Mouse (Mus musculus) limb, embryonic 14.5 days (tissue): ENCODE results near the gene Krt26. TPM values are rescaled to one million over a fixed set of nuclear protein-coding genes. Genes with fewer than 3 reads are reported as not detected.
A peak's percentile ranks its signal among the peaks of the same experiment; 100 is the strongest.

Source experiments
- ATAC-seq: fragments of 200-750 bp; cut with Nextera tagmentation; 2 replicates; pipeline ENCODE4 v1.8.0; 2017; ENCODE audit warnings: low read depth, moderate number of reproducible peaks, moderate TSS enrichment; ENCODE audit not compliant: low FRiP score
- DNase-seq: peaks from one replicate; pipeline ENCODE4 v3.0.0-alpha.2; 2015; ENCODE audit warnings: low spot score
- H3K27ac ChIP-seq: fragments of 300-500 bp; sonication (generic); replicated peaks from 2 replicates; pipeline ENCODE4 v1.5.1; 2014; ENCODE audit warnings: low read depth, mild to moderate bottlenecking, low read length, moderate library complexity, mixed read lengths
- H3K27me3 ChIP-seq: fragments of 300-500 bp; sonication (generic); 2 replicates; pipeline ENCODE4 v1.6.1; 2014; ENCODE audit warnings: low read length, mixed read lengths; ENCODE audit not compliant: control insufficient read depth, insufficient read depth
- H3K36me3 ChIP-seq: fragments of 300-500 bp; sonication (generic); 2 replicates; pipeline ENCODE4 v1.6.1; 2014; ENCODE audit warnings: mild to moderate bottlenecking, low read length, moderate library complexity, mixed read lengths; ENCODE audit not compliant: control insufficient read depth, insufficient read depth
- H3K4me1 ChIP-seq: fragments of 300-500 bp; sonication (generic); 2 replicates; pipeline ENCODE4 v1.6.1; 2014; ENCODE audit warnings: antibody characterized with exemption, low read length, mixed read lengths; ENCODE audit not compliant: control insufficient read depth, insufficient read depth
- H3K4me2 ChIP-seq: fragments of 300-500 bp; sonication (generic); replicated peaks from 2 replicates; pipeline ENCODE4 v1.6.1; 2014; ENCODE audit warnings: low read depth, mild to moderate bottlenecking, low read length, moderate library complexity; ENCODE audit not compliant: severe bottlenecking
- H3K4me3 ChIP-seq: fragments of 300-500 bp; sonication (generic); replicated peaks from 2 replicates; pipeline ENCODE4 v1.5.1; 2014; ENCODE audit warnings: low read length
- H3K9ac ChIP-seq: fragments of 300-500 bp; sonication (generic); 2 replicates; pipeline ENCODE4 v1.6.1; 2014; ENCODE audit warnings: mild to moderate bottlenecking, low read depth, low read length, moderate library complexity; ENCODE audit not compliant: severe bottlenecking
- H3K9me3 ChIP-seq: fragments of 300-500 bp; sonication (generic); 2 replicates; pipeline ENCODE4 v1.6.1; 2016; ENCODE audit warnings: low read length; ENCODE audit not compliant: control insufficient read depth
- POLR2A ChIP-seq: fragments of 200-500 bp; IDR thresholded peaks from 2 replicates; pipeline ENCODE4 v1.8.0; 2012; ENCODE audit warnings: inconsistent platforms, mild to moderate bottlenecking, moderate library complexity, borderline replicate concordance; ENCODE audit not compliant: insufficient read depth, insufficient read length; ENCODE audit errors: extremely low read depth
- WGBS: fragments of 180-500 bp; shearing (Covaris S2); extraction: QIAGEN DNeasy Blood & Tissue Kit; methylation state at CpG from one replicate; pipeline ENCODE4 v1.1.7; 2014; 5-methylcytosine and 5-hydroxymethylcytosine counted together
- polyA plus RNA-seq, 2 experiments: library from polyadenylated mRNA; depleted of rRNA in 1 of 2; stranded (reverse) in 1 of 2; unstranded in 1 of 2; fragments of >200 nt; fragmentation: Nextera tagmentation in 1 of 2; extraction: Ambion mirVana in 1 of 2; gene quantifications; 2 replicates each; pipeline versions ENCODE4 v1.2.1 to v1.2.3; 2012 to 2014

Gene Krt26
- polyA plus RNA-seq, 2 experiments: not detected

DNA sequence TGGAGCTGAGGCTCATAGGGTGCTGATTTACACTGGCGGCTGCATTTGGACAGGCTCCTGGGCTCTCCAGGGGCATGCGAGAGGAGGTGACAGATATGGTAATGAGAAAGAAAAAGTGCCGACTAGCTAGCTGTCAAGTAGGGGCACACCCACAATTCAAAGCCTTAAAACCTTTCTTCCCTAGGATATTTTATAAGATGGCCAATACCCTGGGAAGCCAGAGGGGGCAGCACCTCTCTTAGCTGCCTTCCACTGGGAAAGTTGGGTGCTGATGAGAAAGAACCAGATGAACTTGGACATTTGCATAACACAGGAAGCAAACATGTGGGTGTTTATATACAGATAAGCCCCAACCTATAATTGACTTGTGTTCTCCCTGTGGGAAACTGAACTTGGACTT lies 31.5 kb upstream of the Krt26 start:
- 8% methylated on average over 3 of the region's 3 CpGs for WGBS
- Histone ChIP-seq H3K27me3 (no peaks in the 10 kb centered on the region), H3K9ac (no peak overlapping the region), H3K9me3 (no peaks in the 10 kb centered on the region), H3K4me1 (no peaks in the 10 kb centered on the region), H3K4me2 (no peak overlapping the region), H3K36me3 (no peaks in the 10 kb centered on the region), H3K4me3 (no peak overlapping the region), H3K27ac (no peak overlapping the region)
- TF ChIP-seq POLR2A: no peak
- DNase-seq: peak; percentile 12
- ATAC-seq: no peak

DNA sequence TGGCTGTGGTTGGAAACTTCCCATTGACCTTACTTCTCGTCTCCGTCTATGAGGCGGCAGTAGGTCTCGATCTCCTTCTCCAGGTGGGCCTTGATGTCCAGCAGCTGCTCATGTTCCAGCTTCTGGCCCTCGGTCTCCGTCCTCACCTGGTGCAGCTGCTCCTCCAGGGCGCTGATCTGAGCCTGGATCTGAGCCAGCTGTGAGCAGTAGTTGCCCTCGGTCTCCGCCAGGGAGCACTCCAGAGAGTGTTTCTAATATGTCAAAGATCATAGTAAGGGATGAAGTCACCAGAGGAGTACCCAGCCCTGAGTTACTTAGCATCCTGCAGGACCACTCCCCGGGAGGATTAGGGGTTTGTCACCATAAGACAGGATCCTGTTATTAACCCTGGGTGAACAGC lies 29.0 kb upstream of the Krt26 start:
- no peaks in the 10 kb centered on the region for H3K9me3 ChIP-seq
- H3K27ac ChIP-seq: no peak overlapping the region
- H3K4me2 ChIP-seq: no peak overlapping the region
- DNase-seq (no peak), ATAC-seq (no peak)
- H3K4me3 ChIP-seq: no peak overlapping the region
- no peak overlapping the region for H3K9ac ChIP-seq
- 49% methylated on average over 10 of the region's 10 CpGs for WGBS
- no peaks in the 10 kb centered on the region for H3K27me3 ChIP-seq
- H3K36me3 ChIP-seq: no peaks in the 10 kb centered on the region
- no peak for TF ChIP-seq POLR2A
- no peaks in the 10 kb centered on the region for H3K4me1 ChIP-seq

DNA sequence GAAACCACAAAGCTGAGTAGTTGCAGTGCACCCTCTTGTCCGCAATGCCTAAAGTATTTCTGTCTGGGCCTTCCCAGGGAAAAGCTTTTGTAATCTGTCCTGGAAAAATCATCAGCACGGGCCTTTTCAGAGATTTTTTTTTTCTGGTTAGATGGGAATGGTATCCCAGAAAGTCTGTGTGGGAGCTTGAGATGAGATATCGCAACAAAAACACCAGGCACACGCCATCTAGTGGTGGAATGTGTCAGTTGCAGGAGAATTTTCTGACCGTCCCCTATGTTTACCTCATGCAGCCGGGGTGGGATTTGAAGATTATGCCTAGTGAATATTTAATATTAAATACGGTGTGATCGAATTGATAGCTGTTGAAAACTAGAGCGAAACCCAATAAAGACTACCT lies 26.6 kb upstream of the Krt26 start:
- Histone ChIP-seq H3K27ac (no peak overlapping the region), H3K27me3 (no peaks in the 10 kb centered on the region), H3K36me3 (no peaks in the 10 kb centered on the region), H3K9me3 (no peaks in the 10 kb centered on the region), H3K4me1 (no peaks in the 10 kb centered on the region), H3K4me2 (no peak overlapping the region), H3K9ac (no peak overlapping the region), H3K4me3 (no peak overlapping the region)
- DNase-seq (peak; percentile 43), ATAC-seq (no peak)
- TF ChIP-seq POLR2A: no peak
- WGBS: 27% methylated on average over 9 of the region's 9 CpGs

DNA sequence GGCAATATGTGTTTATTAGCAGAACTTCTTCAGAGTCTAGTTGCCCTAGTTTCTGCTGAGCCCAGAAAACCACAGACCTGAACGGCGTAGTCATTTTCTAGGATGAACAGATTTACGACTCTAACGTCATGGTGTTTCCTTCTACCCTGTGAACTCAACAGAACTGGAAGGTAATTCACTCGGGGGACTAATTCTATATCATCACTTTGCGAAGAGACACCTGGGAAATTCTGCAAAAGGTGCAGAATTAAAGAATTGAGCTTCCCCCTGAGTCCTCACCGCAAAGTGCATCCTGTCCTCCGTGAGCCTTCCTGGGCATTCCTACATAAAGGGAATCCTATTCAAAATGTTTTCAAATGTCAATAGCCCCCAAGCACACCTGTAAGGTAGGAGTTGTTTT lies 23.7 kb upstream of the Krt26 start:
- Histone ChIP-seq H3K4me3 (no peak overlapping the region), H3K27ac (no peak overlapping the region), H3K4me2 (no peak overlapping the region), H3K36me3 (no peaks in the 10 kb centered on the region), H3K9ac (no peak overlapping the region), H3K9me3 (no peaks in the 10 kb centered on the region), H3K4me1 (no peaks in the 10 kb centered on the region), H3K27me3 (no peaks in the 10 kb centered on the region)
- ATAC-seq (no peak), DNase-seq (no peak)
- TF ChIP-seq POLR2A: no peak
- 74% methylated on average over 8 of the region's 8 CpGs for WGBS

DNA sequence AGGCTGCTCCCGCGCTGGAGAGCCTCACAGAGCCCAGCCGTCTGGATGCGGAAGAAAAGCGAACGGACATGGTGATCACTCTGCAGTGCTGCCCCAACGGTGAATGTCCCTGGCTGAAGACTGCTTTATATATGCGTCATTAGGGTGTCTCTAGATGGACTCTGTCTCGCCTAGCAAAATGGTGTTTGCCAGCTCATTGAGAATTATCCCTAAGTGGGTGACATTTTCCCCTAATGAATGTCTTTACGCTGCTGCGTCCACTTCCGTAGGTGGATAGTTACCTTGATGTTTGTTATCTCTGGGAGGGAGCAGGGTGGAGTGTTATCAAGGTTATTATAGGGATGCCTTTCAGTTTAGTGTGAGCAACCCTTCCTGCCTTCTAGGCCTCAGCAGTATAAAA lies 13.2 kb upstream of the Krt26 start, which contains the start of gene Krt27:
Gene Krt27, minus strand, starts transcription at position 101 of the 400 bp plus-strand sequence.
- no peak within 1 kb of the TSS for H3K4me2 ChIP-seq
- H3K4me1 ChIP-seq: no peaks in the 10 kb centered on the region
- no peak for TF ChIP-seq POLR2A
- no peaks in the 10 kb centered on the region for H3K27me3 ChIP-seq
- H3K9ac ChIP-seq: no peak within 1 kb of the TSS
- ATAC-seq (no peak), DNase-seq (no peak)
- H3K27ac ChIP-seq: no peak within 1 kb of the TSS
- H3K4me3 ChIP-seq: no peak within 1 kb of the TSS
- H3K36me3 ChIP-seq: no peaks in the 10 kb centered on the region
- WGBS: 68% methylated on average over 12 of the region's 12 CpGs
- no peaks in the 10 kb centered on the region for H3K9me3 ChIP-seq

DNA sequence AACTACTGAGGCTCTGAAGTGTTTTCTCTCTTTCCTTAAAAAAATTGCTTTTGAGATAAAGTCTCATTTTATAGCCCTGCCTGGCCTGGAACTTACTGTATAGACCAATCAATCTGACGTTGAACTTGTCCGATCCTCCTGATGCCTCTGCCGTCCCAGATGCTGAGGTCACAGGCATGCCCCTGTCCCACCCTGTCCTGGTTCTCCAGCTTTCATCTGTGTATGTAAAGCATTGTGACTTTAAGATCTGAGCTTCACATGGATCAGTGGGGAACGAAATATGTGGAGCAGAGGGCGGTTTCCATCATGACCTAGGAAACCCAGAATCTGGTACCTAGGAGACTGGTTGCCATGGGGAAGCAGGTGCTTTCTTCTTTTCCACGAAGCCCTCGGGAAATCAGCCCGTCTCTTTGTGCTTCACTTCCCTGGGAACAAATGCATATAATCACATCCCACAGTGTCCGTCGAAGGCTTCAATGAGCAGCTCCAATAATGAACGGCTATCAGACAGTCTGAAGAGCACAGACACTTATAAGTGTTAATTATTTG lies 1.6 kb upstream of the Krt26 start:
- Histone ChIP-seq H3K27ac (no peak overlapping the region), H3K9ac (no peak overlapping the region), H3K4me3 (no peak overlapping the region), H3K4me1 (no peaks in the 10 kb centered on the region), H3K9me3 (no peaks in the 10 kb centered on the region), H3K4me2 (no peak overlapping the region), H3K36me3 (no peaks in the 10 kb centered on the region), H3K27me3 (no peaks in the 10 kb centered on the region)
- ATAC-seq: no peak
- 81% methylated on average over 11 of the region's 11 CpGs for WGBS
- DNase-seq: no peak
- TF ChIP-seq POLR2A: no peak
